Mouse (Mus musculus): ENCODE measurements around the gene Pomc. TPM values are rescaled to one million over a fixed set of nuclear protein-coding genes. Genes with fewer than 3 reads are reported as not detected.

The Pomc gene
- polyA plus RNA-seq, 1 experiment from 2014 or later: 3.2 TPM

DNA sequence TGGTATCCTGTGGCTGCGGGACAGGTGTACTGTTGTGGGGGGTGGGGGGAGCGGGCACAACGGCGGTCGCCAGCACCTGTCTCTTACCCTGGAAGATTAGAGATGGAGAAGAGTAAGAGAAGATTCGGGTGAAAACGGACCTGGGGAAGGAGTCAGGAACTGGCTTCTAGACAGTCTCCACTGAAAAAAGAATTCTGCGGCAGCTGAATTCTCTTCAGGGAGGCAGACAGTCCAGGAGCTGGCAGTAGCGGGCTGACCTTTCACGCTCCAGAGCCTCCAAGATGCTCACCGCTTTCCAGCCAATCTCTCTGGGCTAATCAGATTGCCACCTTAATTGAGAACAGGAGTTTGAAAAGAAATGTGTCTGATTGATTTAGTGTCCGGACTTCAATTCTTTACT lies 54.0 kb downstream of the Pomc start:
- Histone ChIP-seq H3K9ac (no peak overlapping the region), H3K27me3 (no peaks in the 10 kb centered on the region), H3K9me3 (no peaks in the 10 kb centered on the region), H3K27ac (no peak overlapping the region), H3K36me3 (no peaks in the 10 kb centered on the region), H3K4me2 (replicated peaks) (0 out of 2 replicates have a peak overlapping the region, but pooled peaks have one; percentile 23), H3K4me3 (no peak overlapping the region), H3K4me1 (peaks cover 15% of the 10 kb centered on the region)
- WGBS: 28% methylated on average over 12 of the region's 12 CpGs
- no peak for ATAC-seq (ENCODE audit: low FRiP score, low read depth)

Other genes starting within 250 kb of the Pomc start
- gene Dnmt3a, start 148.9 kb upstream of the Pomc start, polyA plus RNA-seq (2015; fragmentation: Nextera tagmentation; extraction: Ambion mirVana): 200 and 203 TPM in 2 replicates
- 6.0 and 6.2 TPM in 2 replicates for gene Efr3b, start 84.0 kb downstream of the Pomc start, polyA plus RNA-seq (2015; fragmentation: Nextera tagmentation; extraction: Ambion mirVana)
- 9.1 and 9.5 TPM in 2 replicates for gene Dnajc27, start 127.6 kb downstream of the Pomc start, polyA plus RNA-seq (2015; fragmentation: Nextera tagmentation; extraction: Ambion mirVana)
- 12.1 and 12.4 TPM in 2 replicates for gene Adcy3, start 178.2 kb downstream of the Pomc start, polyA plus RNA-seq (2015; fragmentation: Nextera tagmentation; extraction: Ambion mirVana)